Mouse (Mus musculus): ENCODE data around the gene Asb4.
"Not testable (repeated sequence)": the region's sequence is repeated elsewhere in the genome, so short reads cannot be mapped to it uniquely, and the experiment has no call there.

Gene Asb4

DNA sequence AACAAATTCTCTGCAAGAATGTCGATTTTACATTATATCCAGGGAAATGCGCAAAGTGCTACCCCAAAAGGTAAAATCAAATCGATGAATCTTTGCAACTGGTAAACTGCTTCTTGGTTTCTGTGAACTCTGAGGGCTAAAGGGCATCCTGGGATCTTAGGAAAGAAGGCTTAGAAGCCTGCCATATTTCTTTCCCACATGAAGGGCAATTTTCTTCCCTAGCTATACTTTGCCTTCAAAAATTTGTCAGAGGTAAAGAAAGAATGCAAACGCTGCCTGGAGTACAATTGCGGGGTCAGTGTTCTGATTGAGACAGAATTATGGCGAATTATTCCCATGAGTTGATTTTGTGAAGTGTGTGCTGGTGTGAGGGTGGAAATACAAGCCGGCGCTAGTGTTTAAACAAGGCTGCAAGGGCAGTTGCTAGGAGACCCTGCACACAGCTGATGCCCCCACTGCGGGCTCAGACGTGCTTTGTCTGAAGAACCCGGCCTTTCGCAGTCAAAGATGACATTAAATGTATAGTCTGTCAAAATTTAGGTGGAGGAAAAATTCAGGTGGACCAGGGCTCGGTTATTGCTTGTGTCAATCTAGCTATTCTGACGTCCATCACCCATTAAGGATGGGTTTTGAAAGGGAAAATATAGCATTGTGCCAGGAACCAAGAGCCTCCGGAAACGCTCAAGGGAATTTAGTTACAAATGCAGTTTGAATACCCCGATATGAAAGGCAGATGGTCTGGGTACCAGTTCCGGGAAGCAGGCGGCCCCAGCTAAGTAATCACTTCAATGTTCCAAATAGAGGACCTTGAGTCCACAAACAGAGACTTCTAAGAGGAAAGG is at the start of gene Asb4:
Asb4 (plus strand) TSS at position 51 of the 842 bp plus-strand sequence.
- no peak for DNase-seq (ENCODE audit: low spot score)

DNA sequence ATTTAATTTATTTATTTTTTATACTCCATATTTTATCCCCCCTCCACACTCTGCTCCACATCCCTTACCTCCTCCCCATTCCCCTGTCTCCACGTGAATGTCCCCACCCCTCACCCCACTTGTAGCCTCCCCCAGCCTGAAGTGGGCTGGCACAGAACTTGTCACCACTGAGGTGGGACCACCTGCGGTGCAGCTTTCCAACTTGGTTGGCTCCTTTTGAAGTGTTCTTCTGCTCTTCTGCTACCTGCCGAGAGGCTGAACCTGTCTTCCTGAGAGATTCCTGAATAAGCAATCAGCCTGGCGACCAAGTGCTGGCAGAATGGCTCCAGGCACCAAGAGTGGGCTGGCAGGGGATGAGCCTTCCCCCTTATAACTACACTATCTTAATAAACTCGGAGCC is 49.2 kb upstream of the Asb4 start:
- DNase-seq (ENCODE audit: low spot score) = no peak

- not testable (repeated sequence) for DNase-seq (ENCODE audit: low spot score)
Measured at GRCm38 (mm10) chr6:5336016-5336415, 47.2 kb upstream of the Asb4 start.

GRCm38 (mm10) chr6:5338781-5339180 is 44.4 kb upstream of the Asb4 start:
- not testable (repeated sequence) for DNase-seq (ENCODE audit: low spot score)

GRCm38 (mm10) chr6:5339283-5339682 is 43.9 kb upstream of the Asb4 start:
- DNase-seq (ENCODE audit: low spot score) = not testable (repeated sequence)

DNA sequence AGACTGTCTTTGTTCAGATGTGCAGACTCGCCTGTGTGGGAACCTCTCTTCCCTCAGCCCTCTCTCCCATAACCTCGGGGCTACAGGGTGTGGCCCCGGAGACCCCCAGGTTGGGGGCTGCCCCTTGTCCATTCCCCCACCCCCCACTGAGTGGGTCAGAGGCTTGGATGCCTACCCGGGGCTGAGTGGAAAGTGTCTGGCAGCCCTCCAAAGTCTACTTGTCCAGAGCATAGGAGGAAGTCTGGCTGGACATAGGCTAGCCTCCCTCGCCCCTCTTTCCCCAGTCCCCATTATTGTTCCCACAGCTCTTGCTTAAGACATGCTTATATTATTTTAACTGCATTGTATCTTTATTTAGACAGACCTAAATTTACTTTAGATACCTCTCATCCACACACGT is 38.9 kb upstream of the Asb4 start:
- DNase-seq (ENCODE audit: low spot score) = no peak

- no peak for DNase-seq (ENCODE audit: low spot score)
Measured at GRCm38 (mm10) chr6:5357873-5358272, 25.3 kb upstream of the Asb4 start.

- DNase-seq (ENCODE audit: low spot score) = no peak
Measured at GRCm38 (mm10) chr6:5360402-5360801, 22.8 kb upstream of the Asb4 start.

- DNase-seq (ENCODE audit: low spot score) = no peak
Measured at GRCm38 (mm10) chr6:5361987-5362386, 21.2 kb upstream of the Asb4 start.

DNA sequence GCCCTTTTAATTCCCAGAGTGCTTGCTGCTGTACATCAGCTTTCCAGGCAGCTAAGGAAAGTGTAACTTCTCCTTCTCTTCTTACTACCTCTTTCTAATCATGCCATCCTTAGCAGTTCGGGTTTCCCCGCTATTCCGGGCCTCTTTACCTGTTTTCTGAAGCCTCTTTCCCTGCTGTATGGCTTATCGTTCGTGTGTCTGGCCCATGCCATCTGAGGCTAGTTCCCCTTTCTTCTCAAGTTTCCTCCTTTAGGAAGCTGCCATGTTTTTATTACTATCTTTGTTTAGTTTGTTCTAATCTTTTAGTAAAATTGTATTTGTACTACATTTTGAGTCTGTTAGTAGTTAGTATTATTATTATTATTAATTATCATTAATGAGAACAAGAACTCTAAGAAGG is 17.3 kb upstream of the Asb4 start:
- DNase-seq (ENCODE audit: low spot score) = no peak

GRCm38 (mm10) chr6:5376884-5377283 is 6.3 kb upstream of the Asb4 start:
- DNase-seq (ENCODE audit: low spot score) = no peak

GRCm38 (mm10) chr6:5379048-5379447 is 4.1 kb upstream of the Asb4 start:
- DNase-seq (ENCODE audit: low spot score) = no peak

DNA sequence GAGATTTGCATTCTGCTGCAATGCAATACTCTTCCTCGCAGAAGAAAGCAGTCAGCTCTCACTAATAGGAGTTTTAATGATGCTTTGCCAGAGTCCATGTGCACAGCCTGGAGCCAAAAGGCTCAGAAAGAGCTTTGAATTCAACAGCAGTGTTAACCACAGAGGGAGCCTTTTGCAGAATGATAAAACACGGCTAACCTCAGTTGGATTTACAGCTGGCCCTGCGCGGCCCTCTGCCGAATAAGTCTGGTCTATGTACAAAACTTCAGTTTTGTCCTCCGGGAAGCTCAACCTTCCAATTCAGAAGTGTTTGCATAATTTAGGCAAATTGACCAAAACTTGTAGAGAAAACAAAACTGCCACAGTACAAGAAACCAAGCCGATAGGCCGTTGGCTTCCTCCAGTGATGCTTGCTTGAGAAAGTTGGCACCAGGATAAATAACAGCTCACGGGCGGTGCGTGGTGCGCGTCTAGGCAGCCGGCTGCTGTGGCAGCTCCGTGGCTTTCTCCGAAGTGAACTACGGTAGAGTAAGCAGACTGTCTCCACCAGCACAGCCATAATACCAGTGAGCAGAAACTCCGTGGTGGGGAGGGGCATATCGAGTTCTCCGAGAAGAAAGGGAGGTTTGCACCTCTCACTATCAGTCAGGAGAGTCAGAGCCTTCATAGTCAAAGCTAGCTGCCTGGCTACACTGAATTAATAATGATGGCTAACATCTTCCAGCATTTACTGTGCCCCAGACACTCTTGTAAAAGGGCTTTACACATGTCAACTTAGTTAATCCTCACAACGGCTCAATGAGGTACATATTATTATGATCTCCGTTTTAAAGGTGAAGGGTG is 3.2 kb upstream of the Asb4 start:
- no peak for DNase-seq (ENCODE audit: low spot score)

- DNase-seq (ENCODE audit: low spot score) = no peak
Measured at GRCm38 (mm10) chr6:5380624-5381252, 2.4 kb upstream of the Asb4 start.

DNA sequence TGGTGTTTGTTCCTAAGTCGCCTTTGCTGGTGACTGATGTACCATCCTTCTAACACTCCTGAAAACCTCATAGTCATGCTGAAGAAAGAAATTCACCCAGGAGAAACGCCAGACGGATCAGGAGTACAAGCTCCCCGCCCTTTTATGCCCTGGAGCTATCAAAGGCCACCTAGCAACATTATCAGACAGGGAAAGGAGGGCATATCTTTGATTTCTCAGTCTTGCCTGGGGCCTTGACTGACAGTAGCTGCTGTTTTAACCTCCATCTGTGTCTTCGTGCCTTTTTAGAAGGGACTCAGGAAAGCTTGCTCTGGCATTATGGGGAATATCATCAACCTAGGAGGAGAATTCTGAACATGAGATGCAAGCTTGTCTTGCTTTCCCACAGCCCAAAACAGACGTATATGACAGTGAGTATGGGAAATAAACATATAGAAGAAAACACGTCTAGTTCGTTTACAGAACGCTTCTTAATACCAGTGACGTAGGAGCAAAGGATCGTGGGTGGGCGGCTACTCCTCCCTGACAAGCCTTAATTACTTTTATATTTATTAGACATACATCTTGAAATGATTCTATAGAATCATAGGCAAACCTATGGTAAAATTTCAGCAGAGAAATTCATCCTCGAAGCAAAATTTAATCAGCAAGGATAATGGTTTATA is 1.1 kb upstream of the Asb4 start:
- no peak for DNase-seq (ENCODE audit: low spot score)

DNA sequence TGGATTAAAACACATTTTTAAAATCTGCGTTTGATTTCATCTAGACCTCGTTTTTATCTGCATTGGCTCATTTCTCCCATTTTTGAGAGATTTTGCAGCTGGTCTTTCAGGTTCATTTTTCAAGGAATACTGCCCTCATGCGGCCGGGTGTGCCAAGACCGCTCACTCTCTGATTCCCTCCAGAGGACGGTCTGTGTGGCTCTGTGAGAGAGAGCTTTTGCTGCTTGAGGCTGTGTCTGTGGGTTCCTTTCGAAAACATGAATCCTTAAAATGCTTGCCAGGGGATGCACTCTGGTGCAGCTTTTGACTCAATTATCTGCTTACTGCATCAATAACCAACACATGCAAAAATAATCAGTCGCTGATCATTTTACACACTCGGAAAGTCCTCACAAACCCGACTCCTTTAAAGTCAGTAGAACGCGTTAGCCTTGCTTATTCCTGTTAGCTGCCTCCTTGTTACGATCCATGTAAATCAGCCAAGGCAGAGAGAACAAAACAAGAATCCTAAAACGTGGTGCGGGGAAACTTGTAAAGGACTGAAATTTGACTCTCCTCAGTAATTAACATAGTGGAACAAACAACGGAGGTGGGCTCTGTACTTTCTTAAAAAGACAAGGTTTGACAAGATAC is 487 bp upstream of the Asb4 start:
- peak; percentile 54 for DNase-seq (ENCODE audit: low spot score)

DNA sequence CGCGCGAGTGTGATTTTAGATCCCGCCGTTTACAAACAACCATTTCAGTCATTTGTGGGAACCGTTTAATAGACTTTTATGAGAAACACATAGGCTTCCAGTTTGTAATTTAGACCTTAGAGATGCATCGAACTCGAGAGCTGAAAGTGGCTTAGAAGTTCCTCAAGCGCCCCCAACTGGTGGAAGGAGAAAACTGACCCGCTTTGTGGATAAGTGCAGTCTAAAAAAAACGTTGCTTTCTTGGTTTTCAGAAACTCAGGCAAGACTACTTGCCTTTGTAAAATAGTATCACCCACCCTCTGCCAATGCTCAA is 948 bp downstream of the Asb4 start:
- DNase-seq (ENCODE audit: low spot score) = peak; percentile 22

- no peak for DNase-seq (ENCODE audit: low spot score)
Measured at GRCm38 (mm10) chr6:5385161-5385640, 2.0 kb downstream of the Asb4 start.

DNA sequence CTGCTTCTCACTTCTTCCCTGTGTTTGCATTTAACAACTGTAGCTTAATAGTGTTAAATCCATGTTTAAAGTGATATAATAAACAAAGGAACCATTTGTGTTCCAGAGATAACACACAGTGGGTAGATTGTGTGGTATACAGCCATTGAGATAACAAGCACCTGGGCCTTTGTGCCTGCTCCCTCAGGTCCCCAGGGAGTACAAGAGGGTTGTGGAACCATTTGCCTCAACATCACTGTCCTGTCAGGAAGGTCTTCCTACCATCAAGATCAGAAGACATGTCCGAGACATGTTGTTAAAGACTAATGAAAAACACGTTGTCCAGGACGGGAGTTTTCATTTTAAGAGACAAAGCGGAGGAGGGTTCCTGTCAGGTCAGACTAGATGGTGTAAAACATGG is 3.3 kb downstream of the Asb4 start:
- DNase-seq (ENCODE audit: low spot score) = no peak

DNA sequence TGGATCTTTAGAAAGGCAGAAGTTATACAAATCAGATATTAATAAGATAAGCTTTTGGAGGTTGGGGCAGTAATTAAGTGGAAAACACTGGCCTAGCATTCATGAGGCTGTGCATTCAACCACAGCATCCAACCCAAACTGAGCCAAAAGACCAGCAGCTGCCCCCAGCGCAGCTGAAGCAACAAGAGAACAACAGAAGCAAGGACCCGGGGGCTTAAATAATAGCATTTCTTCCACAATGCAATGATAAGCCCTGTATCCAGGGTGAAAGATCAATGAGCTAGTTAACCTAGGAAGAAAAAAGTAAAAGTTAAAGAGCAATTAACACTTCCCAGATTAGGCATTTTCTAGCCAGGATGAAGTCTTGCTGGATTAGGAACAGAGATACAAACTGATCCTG is 4.2 kb downstream of the Asb4 start:
- no peak for DNase-seq (ENCODE audit: low spot score)

GRCm38 (mm10) chr6:5390298-5390697 is 7.1 kb downstream of the Asb4 start:
- no peak for DNase-seq (ENCODE audit: low spot score)

DNA sequence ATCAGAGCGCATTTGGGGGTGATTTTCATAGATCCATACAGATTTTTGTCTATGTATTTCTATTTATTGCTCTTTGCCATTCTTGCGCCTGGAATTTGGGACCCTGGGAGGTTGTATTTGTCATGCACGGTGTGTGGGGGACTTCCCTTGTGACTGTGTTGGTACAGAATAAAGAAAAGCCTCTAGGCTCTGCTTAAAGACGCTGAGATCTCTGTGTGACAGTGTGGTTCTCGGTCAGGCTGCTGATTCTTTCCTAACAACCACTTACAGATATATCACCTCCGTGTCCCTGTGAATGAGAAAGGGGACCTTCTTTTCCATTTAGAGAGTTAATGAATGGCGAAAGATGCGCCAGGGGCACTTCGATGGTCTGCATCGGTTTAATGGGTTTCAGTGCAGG is 7.8 kb downstream of the Asb4 start:
- no peak for DNase-seq (ENCODE audit: low spot score)
